Mouse (Mus musculus) stomach, postnatal 0 days (tissue): ENCODE measurements around the gene Milr1.

Experiments
- CTCF ChIP-seq: IDR thresholded peaks from 2 replicates; pipeline ENCODE4 v1.5.1; 2016; ENCODE audit warnings: antibody characterized with exemption, low read depth, mild to moderate bottlenecking, moderate library complexity
- EP300 ChIP-seq: optimal IDR thresholded peaks from 2 replicates; pipeline ENCODE3; 2016; ENCODE audit warnings: antibody characterized with exemption

- TF ChIP-seq CTCF = no peak
- TF ChIP-seq EP300 = no peak
These were observed 32.1 kb downstream of the Milr1 start for GRCm38 (mm10) chr11:106782841-106783764.
